Mouse (Mus musculus) MEL (cell line): ENCODE measurements around the gene Tbc1d5. TPM values are rescaled to one million over a fixed set of nuclear protein-coding genes. Genes with fewer than 3 reads are reported as not detected.

Experiments used
- DNase-seq: peaks from one replicate; pipeline ENCODE4 v3.0.0; 2011; ENCODE audit warnings: low read depth, low spot score
- H3K27ac ChIP-seq: 2 replicates; pipeline ENCODE4 v1.5.1; 2012; ENCODE audit warnings: low read depth, mild to moderate bottlenecking, control low read depth, low read length, moderate library complexity; ENCODE audit not compliant: control insufficient read depth
- H3K27me3 ChIP-seq, 2 experiments: fragments of 150-350 bp in 1 of 2; sonication (generic) in 1 of 2; 2 replicates each; pipeline ENCODE4 v1.6.1; 2012; ENCODE audit warnings: low read length in 2 of 2, mild to moderate bottlenecking in 2 of 2, improper control_type of control experiment in 1 of 2, moderate library complexity in 1 of 2; ENCODE audit not compliant: insufficient read depth in 2 of 2, control insufficient read depth in 1 of 2
- H3K36me3 ChIP-seq, 2 experiments: 2 replicates each; pipeline ENCODE4 v1.6.1; 2012 to 2014; ENCODE audit warnings: low read length in 2 of 2, improper control_type of control experiment in 1 of 2, inconsistent platforms in 1 of 2, mild to moderate bottlenecking in 1 of 2; ENCODE audit not compliant: insufficient read depth in 2 of 2, control insufficient read depth in 1 of 2
- H3K4me1 ChIP-seq, 2 experiments: fragments of 150-350 bp in 1 of 2; sonication (generic) in 1 of 2; 2 replicates each; pipeline ENCODE4 v1.6.1; 2012; ENCODE audit warnings: low read length in 2 of 2, improper control_type of control experiment in 1 of 2, mild to moderate bottlenecking in 1 of 2; ENCODE audit not compliant: insufficient read depth in 2 of 2, control insufficient read depth in 1 of 2
- H3K4me3 ChIP-seq, 2 experiments: fragments of 150-350 bp in 1 of 2; sonication (generic) in 1 of 2; 2 replicates each; pipeline ENCODE4 v1.5.1; 2012; ENCODE audit warnings: low read depth in 2 of 2, low read length in 2 of 2, mild to moderate bottlenecking in 2 of 2, moderate library complexity in 2 of 2, control low read depth in 1 of 2, improper control_type of control experiment in 1 of 2; ENCODE audit not compliant: control insufficient read depth in 1 of 2, insufficient read depth in 1 of 2
- H3K79me2 ChIP-seq: 2 replicates; pipeline ENCODE4 v1.6.1; 2012; ENCODE audit warnings: mild to moderate bottlenecking, low read length, moderate library complexity; ENCODE audit not compliant: control insufficient read depth, poor library complexity, insufficient read depth
- H3K9ac ChIP-seq: 2 replicates; pipeline ENCODE4 v1.6.1; 2012; ENCODE audit warnings: low read depth, mild to moderate bottlenecking, control low read depth, low read length, moderate library complexity; ENCODE audit not compliant: control insufficient read depth, poor library complexity, severe bottlenecking
- H3K9me3 ChIP-seq: fragments of 150-350 bp; sonication (generic); replicated peaks from 2 replicates; pipeline ENCODE4 v1.6.1; 2012; ENCODE audit warnings: mild to moderate bottlenecking, low read length, improper control_type of control experiment, moderate library complexity; ENCODE audit not compliant: insufficient read depth
- EP300 ChIP-seq, 2 experiments: IDR thresholded peaks; 2 replicates each; pipeline ENCODE4 v1.6.1; 2011; ENCODE audit warnings: improper control_type of control experiment in 2 of 2, low read length in 2 of 2, low read depth in 1 of 2, mild to moderate bottlenecking in 1 of 2
- ETS1 ChIP-seq: IDR thresholded peaks from 2 replicates; pipeline ENCODE4 v1.6.1; 2012; ENCODE audit warnings: low read depth, mild to moderate bottlenecking, inconsistent platforms, low read length, improper control_type of control experiment, moderate library complexity
- GABPA ChIP-seq: IDR thresholded peaks from 2 replicates; pipeline ENCODE4 v1.6.1; 2012; ENCODE audit warnings: low read depth, mild to moderate bottlenecking, inconsistent platforms, low read length, improper control_type of control experiment, moderate library complexity
- GATA1 ChIP-seq: IDR thresholded peaks from 2 replicates; pipeline ENCODE4 v1.6.1; 2011; ENCODE audit warnings: low read depth, low read length, improper control_type of control experiment
- KAT2A ChIP-seq: conservative IDR thresholded peaks from 2 replicates; pipeline ENCODE4 v1.6.1; 2012; ENCODE audit warnings: low read depth, low read length, improper control_type of control experiment, inconsistent platforms
- MAZ ChIP-seq: IDR thresholded peaks from 2 replicates; pipeline ENCODE4 v1.6.1; 2012; ENCODE audit warnings: low read depth, mild to moderate bottlenecking, inconsistent platforms, low read length, improper control_type of control experiment
- MYB ChIP-seq: IDR thresholded peaks from 2 replicates; pipeline ENCODE4 v1.6.1; 2011; ENCODE audit warnings: mild to moderate bottlenecking, low read depth, low read length, improper control_type of control experiment
- MYC ChIP-seq: IDR thresholded peaks from 2 replicates; pipeline ENCODE4 v1.6.1; 2011; ENCODE audit warnings: low read depth, mild to moderate bottlenecking, low read length, improper control_type of control experiment, moderate library complexity
- NELFE ChIP-seq: IDR thresholded peaks from 2 replicates; pipeline ENCODE4 v1.6.1; 2011; ENCODE audit warnings: low read depth, low read length, improper control_type of control experiment
- NRF1 ChIP-seq: IDR thresholded peaks from 2 replicates; pipeline ENCODE4 v1.6.1; 2014; ENCODE audit warnings: low read depth, mild to moderate bottlenecking, inconsistent platforms, low read length, improper control_type of control experiment, moderate library complexity; ENCODE audit not compliant: poor library complexity, insufficient read depth, severe bottlenecking
- POLR2A ChIP-seq, 2 experiments: IDR thresholded peaks; 2 replicates each; pipeline ENCODE4 v1.6.1; 2011 to 2012; ENCODE audit warnings: low read length in 2 of 2, mild to moderate bottlenecking in 2 of 2, control low read depth in 1 of 2, improper control_type of control experiment in 1 of 2, low read depth in 1 of 2, moderate library complexity in 1 of 2; ENCODE audit not compliant: control insufficient read depth in 1 of 2, insufficient read depth in 1 of 2, poor library complexity in 1 of 2
- POLR2AphosphoS2 ChIP-seq: IDR thresholded peaks from 2 replicates; pipeline ENCODE4 v1.6.1; 2011; ENCODE audit warnings: low read length, improper control_type of control experiment
- TAL1 ChIP-seq: IDR thresholded peaks from 2 replicates; pipeline ENCODE4 v1.6.1; 2012; ENCODE audit warnings: mild to moderate bottlenecking, inconsistent platforms, low read length, moderate library complexity, mixed read lengths
- TCF12 ChIP-seq: IDR thresholded peaks from 2 replicates; pipeline ENCODE4 v1.6.1; 2014; ENCODE audit warnings: low read depth, mild to moderate bottlenecking, inconsistent platforms, low read length, improper control_type of control experiment, moderate library complexity
- USF1 ChIP-seq: IDR thresholded peaks from 2 replicates; pipeline ENCODE4 v1.6.1; 2014; ENCODE audit warnings: low read depth, mild to moderate bottlenecking, inconsistent platforms, low read length, improper control_type of control experiment, moderate library complexity
- ZMIZ1 ChIP-seq: IDR thresholded peaks from 2 replicates; pipeline ENCODE4 v1.6.1; 2012; ENCODE audit warnings: low read depth, mild to moderate bottlenecking, inconsistent platforms, low read length, improper control_type of control experiment, moderate library complexity
- polyA plus RNA-seq, 2 experiments: library from polyadenylated mRNA; stranded (reverse) in 1 of 2; unstranded in 1 of 2; fragments of >175 nt in 1 of 2; fragments of >200 nt in 1 of 2; gene quantifications; 2 replicates each; pipeline versions ENCODE4 v1.2.1 to v1.2.4; 2012; ENCODE audit warnings: low replicate concordance in 2 of 2, low read depth in 1 of 2; ENCODE audit not compliant: insufficient read length in 2 of 2, insufficient read depth in 1 of 2, missing spikeins in 1 of 2
- total RNA-seq: library from RNA; depleted of rRNA; stranded (reverse); fragments of 300-350 nt; gene quantifications from 2 replicates; pipeline ENCODE4 v1.2.3, GENCODE M21; 2012

Tbc1d5 gene
- total and polyA plus RNA-seq, 3 experiments: 5.4 to 116 (median 8.2) TPM

DNA sequence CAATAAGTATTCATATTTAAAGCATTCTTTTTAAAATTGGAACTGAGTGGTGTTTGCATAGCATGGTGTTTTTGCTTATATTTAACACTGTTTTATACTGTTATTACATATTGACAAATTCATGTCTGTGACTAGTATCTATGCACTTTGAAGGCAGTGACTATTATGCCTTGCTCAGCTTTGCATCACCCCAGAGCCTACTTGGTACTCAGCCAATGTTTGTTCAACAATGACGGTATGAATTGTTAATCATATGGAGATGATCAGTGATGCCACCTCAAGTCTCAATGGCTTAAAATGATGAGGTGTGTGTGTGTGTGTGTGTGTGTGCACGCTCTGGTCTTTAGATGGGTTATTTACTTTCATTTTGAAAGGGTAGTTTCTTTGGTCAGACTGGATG lies 15.6 kb upstream of the Tbc1d5 start:
- Histone ChIP-seq H3K27me3 (0 out of 4 replicates have a peak, but pooled peaks cover 0 to 2% of the 10 kb centered on the region in 2 experiments), H3K4me1 (peaks cover 0 to 2% of the 10 kb centered on the region in 2 experiments; a peak in 1 of 4 replicates), H3K9me3 (no peaks in the 10 kb centered on the region), H3K27ac (no peak overlapping the region), H3K4me3 (peak overlapping the region in 1 of 2 experiments; percentile 2; a peak in 1 of 4 replicates), H3K36me3 (no peaks in the 10 kb centered on the region), H3K79me2 (no peaks in the 10 kb centered on the region), H3K9ac (no peak overlapping the region)
- DNase-seq: no peak
- TF ChIP-seq MYC: no peak
- TF ChIP-seq USF1: no peak
- TF ChIP-seq GABPA: no peak

DNA sequence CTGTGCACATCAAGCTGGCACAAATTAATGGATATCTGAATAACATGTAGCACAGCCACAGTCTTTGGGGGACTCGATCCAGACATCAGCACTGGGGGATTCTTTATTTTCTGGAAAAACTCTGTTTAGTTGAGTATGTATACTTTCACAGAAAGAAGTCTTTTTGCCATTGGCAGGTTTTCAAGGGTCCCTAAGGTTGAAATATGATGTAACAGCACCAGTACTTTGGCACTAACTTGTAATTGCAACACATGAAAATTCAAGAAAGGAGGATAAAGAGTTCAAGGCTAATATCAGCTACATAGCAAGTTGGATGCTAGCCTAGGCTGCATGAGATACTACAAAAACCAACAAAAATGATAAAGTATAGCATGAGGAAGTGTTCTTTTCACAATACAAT lies 12.2 kb upstream of the Tbc1d5 start:
- H3K27me3 ChIP-seq: no peaks in the 10 kb centered on the region
- H3K9me3 ChIP-seq: no peaks in the 10 kb centered on the region
- no peak overlapping the region for H3K9ac ChIP-seq
- H3K36me3 ChIP-seq: no peaks in the 10 kb centered on the region
- no peaks in the 10 kb centered on the region for H3K79me2 ChIP-seq
- H3K27ac ChIP-seq: no peak overlapping the region
- no peak for DNase-seq
- H3K4me1 ChIP-seq: peaks cover 0 to 2% of the 10 kb centered on the region in 2 experiments; a peak in 1 of 4 replicates
- TF ChIP-seq TAL1 (no peak), ETS1 (no peak), GATA1 (no peak), POLR2AphosphoS2 (no peak), GABPA (no peak), KAT2A (no peak), TCF12 (no peak), MYB (no peak), MYC (no peak), USF1 (no peak), NELFE (no peak), MAZ (no peak), NRF1 (no peak), EP300 (IDR thresholded peaks at IDR 0.05; ENCODE audit: low read depth in 1 of 2, low read length in 2 of 2) (no peak), POLR2A (IDR thresholded peaks at IDR 0.05; ENCODE audit: control insufficient read depth in 1 of 2, insufficient read depth in 1 of 2, low read depth in 1 of 2, low read length in 2 of 2, poor library complexity in 1 of 2) (no peak), ZMIZ1 (no peak)
- TF ChIP-seq, all 39 proteins: peak for 0
- no peak overlapping the region for H3K4me3 ChIP-seq
